Mouse (Mus musculus) megakaryocyte, embryonic 14.5 days (primary cell): ENCODE measurements around the gene Tmem258. TPM values are rescaled to one million over a fixed set of nuclear protein-coding genes. Genes with fewer than 3 reads are reported as not detected.

Experiments
- H3K27me3 ChIP-seq: replicated peaks from 2 replicates; pipeline ENCODE3; 2012; ENCODE audit warnings: inconsistent platforms
- H3K36me3 ChIP-seq: replicated peaks from 2 replicates; pipeline ENCODE3; 2012; ENCODE audit warnings: low read length, inconsistent platforms, mixed read lengths
- H3K4me1 ChIP-seq: 2 replicates; pipeline ENCODE4 v1.6.1; 2012; ENCODE audit warnings: inconsistent platforms
- H3K4me3 ChIP-seq: replicated peaks from 2 replicates; pipeline ENCODE3; 2012; ENCODE audit warnings: moderate library complexity, mild to moderate bottlenecking, inconsistent platforms
- H3K9me3 ChIP-seq: 2 replicates; pipeline ENCODE4 v1.6.1; 2012; ENCODE audit warnings: inconsistent platforms
- FLI1 ChIP-seq: IDR thresholded peaks from 2 replicates; pipeline ENCODE4 v1.6.1; 2012; ENCODE audit warnings: low read length, inconsistent platforms, mixed read lengths
- GATA1 ChIP-seq: IDR thresholded peaks from 3 replicates; pipeline ENCODE4 v1.6.1; 2012; ENCODE audit warnings: mixed read lengths, low read length, inconsistent platforms, borderline replicate concordance
- polyA plus RNA-seq: library from polyadenylated mRNA; stranded (reverse); fragments of >175 nt; gene quantifications from 2 replicates; pipeline ENCODE4 v1.2.3, GENCODE M21; 2012; ENCODE audit warnings: low replicate concordance; ENCODE audit not compliant: insufficient read depth

Tmem258 gene
- polyA plus RNA-seq, 1 experiment = 17.7 TPM

DNA sequence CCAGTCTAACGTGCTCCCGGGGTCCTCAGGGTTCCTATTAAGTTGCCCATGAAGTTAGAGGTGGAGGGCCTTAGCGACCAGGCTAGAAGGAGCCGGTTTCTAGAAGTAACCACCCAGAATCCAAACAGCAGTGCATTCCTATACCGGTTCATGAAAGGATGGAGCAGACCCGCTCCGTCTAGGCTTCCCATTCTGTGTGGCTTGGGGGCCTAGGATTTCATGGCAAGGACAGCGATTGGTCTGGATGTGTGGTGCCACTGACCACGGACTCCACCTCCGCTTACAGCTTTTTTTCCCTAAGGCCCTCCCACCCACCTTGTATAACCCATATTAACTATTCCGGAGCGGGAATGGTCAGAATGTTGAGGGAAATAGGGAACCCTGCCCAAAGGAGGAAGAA, 19.7 kb upstream of the Tmem258 start:
- no peak for TF ChIP-seq GATA1
- peaks cover 2% of the 10 kb centered on the region; the same call in 1 of the 2 replicates for H3K9me3 ChIP-seq
- no peaks in the 10 kb centered on the region for H3K27me3 ChIP-seq
- H3K36me3 ChIP-seq = peaks cover 53% of the 10 kb centered on the region
- peaks cover 76% of the 10 kb centered on the region for H3K4me1 ChIP-seq
- H3K4me3 ChIP-seq = peak overlapping the region; percentile 98

DNA sequence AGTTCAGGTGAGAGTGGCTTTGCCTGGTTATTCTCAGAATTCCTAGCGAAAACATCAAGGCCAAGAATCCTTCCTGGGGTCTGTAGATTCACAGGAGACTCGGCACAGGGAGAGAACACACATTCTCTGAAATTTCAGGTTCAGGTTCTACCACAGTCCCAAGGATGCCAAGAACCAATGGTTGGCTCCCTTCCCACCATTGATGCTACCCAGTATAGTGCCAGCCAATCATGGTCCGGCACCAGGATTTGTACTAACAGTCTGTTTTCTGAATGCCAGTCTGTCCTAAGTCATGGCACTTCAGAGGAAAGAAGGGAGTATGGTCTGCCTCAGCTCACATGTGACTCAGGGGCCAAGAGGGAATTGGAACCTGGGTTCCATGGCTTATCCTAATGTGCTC, 17.9 kb upstream of the Tmem258 start:
- peaks cover 68% of the 10 kb centered on the region for H3K36me3 ChIP-seq
- peaks cover 89% of the 10 kb centered on the region for H3K4me1 ChIP-seq
- no peaks in the 10 kb centered on the region for H3K9me3 ChIP-seq
- TF ChIP-seq GATA1 = no peak
- TF ChIP-seq FLI1 = no peak
- H3K27me3 ChIP-seq = no peaks in the 10 kb centered on the region
- no peak overlapping the region for H3K4me3 ChIP-seq

DNA sequence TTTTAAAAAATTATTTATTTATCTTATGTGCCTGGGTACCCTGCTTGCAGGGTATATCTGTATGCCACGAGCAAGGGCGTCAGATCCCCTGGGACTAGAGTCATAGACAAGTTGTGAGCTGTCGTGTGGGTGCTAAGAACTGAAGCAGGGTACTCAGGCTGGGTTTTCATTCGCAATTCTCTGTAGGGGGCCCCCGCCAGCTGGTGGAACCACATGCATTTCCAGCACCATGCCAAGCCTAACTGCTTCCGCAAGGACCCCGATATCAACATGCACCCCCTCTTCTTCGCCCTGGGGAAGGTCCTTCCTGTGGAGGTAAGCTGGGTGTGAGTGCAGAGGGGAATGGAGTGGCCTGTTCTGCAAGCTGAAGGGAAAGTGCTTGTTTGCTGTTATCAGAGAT, 17.2 kb upstream of the Tmem258 start:
- TF ChIP-seq GATA1 (no peak), FLI1 (no peak)
- Histone ChIP-seq H3K27me3 (no peaks in the 10 kb centered on the region), H3K4me3 (peak overlapping the region; percentile 46), H3K36me3 (peaks cover 75% of the 10 kb centered on the region), H3K4me1 (peaks cover 92% of the 10 kb centered on the region), H3K9me3 (no peaks in the 10 kb centered on the region)

DNA sequence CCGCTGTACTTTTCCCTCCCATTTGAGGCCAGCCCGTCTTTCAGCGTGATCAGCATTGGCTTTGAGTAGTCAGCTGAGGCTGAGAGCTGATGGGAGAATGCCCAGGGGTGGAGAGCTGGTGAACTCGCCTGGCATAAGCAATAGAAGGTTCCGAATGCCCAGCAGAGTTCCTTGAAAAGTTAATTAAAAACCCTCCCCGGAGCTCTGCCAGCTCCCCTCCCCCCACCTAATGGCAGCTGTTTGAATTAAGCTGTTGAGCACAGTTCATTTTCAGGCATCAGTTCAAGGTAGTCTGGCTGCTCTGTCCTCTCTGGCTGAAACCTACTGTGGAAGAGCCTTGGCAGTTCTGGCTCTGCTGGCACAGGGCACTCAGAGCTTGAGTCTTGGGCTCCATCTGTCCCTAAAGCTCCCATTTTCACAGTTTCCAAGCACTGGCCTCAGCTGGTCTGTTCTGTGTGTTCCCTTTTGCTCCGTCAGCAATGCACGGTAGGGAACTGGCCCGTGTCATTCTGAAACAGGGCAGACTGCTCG, 15.5 kb upstream of the Tmem258 start:
- Histone ChIP-seq H3K9me3 (no peaks in the 10 kb centered on the region), H3K36me3 (peaks cover 93% of the 10 kb centered on the region), H3K4me3 (no peak overlapping the region), H3K27me3 (no peaks in the 10 kb centered on the region), H3K4me1 (peaks cover 95% of the 10 kb centered on the region)
- no peak for TF ChIP-seq FLI1
- TF ChIP-seq GATA1 = no peak

DNA sequence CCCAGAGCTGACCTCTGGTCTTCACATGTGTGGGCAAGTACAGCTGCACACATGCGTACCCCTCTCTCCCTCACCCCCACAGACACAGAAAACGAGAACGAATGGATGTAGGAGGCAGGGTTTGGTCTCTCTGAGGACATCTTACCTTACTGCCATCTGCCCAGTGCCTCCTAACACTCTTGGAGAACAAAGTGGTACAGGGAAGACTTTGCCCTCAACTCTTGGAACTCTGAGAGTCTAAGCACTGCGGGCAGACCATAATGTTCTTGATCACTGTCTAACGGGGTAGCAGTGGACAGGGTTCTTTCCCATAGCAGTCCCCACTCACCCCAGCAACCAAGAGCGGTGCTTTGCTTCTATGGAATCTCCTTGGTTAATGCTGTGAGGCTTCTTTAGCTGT, 14.8 kb upstream of the Tmem258 start:
- peaks cover 92% of the 10 kb centered on the region for H3K4me1 ChIP-seq
- no peak overlapping the region for H3K4me3 ChIP-seq
- H3K9me3 ChIP-seq = no peaks in the 10 kb centered on the region
- no peak for TF ChIP-seq FLI1
- no peak for TF ChIP-seq GATA1
- H3K36me3 ChIP-seq = peaks cover 99% of the 10 kb centered on the region
- H3K27me3 ChIP-seq = no peaks in the 10 kb centered on the region

DNA sequence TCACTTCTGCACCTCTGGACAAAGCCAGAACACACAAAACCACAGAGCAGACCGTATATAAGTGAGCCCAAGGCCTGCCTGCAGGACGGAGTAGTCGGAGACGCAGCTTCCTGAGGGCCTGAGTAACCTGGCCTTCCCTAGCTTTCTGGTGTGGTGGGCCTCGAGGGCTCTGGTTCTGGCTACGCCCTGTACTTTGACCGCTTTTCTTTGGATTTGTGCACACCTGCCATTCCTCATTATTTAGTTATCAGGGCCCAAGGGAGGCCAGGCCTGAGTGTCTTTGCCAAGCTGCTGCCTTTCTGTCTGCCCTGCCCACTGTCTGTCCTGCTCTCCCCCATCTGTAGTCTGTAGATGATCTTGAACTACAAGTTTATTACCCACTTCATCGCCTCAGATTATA, 13.9 kb upstream of the Tmem258 start:
- Histone ChIP-seq H3K4me3 (no peak overlapping the region), H3K9me3 (no peaks in the 10 kb centered on the region), H3K27me3 (no peaks in the 10 kb centered on the region), H3K36me3 (peaks cover 100% of the 10 kb centered on the region), H3K4me1 (peaks cover 90% of the 10 kb centered on the region)
- TF ChIP-seq GATA1 (no peak), FLI1 (no peak)

DNA sequence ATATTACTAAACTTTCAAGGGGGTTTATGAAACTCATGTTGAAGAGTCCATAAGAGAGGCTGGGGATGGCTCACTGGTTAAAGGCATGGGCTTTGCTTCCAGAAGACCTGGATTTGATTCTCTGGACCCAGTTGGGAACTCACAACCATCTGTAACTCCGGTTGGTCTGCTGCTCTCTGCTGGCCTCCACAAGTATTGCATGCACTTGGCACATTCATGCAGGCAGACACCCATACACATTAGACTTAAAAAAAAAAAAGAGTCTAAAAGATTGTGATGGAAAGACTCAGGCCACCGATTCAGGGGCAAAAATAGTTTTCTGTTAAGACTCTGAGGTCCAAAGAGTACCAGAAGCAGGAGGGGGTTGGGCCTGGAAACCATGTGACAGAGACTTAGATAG, 13.0 kb upstream of the Tmem258 start:
- no peak for TF ChIP-seq GATA1
- no peak for TF ChIP-seq FLI1
- Histone ChIP-seq H3K4me3 (no peak overlapping the region), H3K4me1 (peaks cover 81% of the 10 kb centered on the region), H3K36me3 (peaks cover 100% of the 10 kb centered on the region), H3K9me3 (no peaks in the 10 kb centered on the region), H3K27me3 (no peaks in the 10 kb centered on the region)

DNA sequence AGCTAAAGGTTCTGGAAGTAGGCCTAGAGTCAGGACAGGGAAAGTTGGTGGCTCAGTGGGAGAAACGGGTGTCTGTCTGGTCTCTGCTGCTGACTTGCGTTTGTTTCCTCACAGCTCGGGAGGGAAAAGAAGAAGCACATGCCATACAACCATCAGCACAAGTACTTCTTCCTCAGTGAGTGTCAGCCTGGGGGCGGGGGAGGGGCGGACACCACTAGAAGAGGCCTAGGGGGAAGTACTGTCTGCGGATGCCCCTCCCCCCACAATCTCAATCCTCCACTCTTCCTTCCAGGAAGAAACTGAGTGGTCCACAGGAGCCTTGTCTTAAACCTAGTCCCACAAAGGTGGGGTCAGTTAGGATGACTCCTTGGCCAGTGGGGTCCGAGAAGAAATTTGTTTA, 12.5 kb upstream of the Tmem258 start:
- Histone ChIP-seq H3K9me3 (no peaks in the 10 kb centered on the region), H3K27me3 (no peaks in the 10 kb centered on the region), H3K4me3 (no peak overlapping the region), H3K4me1 (peaks cover 79% of the 10 kb centered on the region), H3K36me3 (peaks cover 100% of the 10 kb centered on the region)
- TF ChIP-seq FLI1 (no peak), GATA1 (no peak)

DNA sequence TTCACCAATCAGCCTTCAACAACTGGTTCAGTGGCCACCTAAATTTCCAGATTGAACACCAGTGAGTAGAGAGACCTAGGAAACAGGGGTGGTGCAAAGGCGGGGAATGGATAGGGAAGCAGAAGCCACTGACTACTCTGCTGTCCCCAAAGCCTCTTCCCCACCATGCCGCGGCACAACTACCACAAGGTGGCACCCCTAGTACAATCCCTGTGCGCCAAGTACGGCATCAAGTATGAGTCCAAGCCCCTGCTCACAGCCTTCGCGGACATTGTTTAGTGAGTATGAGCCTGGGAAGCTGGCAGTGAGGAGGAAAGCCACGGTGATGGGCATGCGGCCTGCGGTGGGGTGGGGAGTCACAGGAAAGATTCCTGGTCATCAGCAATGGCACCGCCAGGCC, 9.5 kb upstream of the Tmem258 start:
- no peaks in the 10 kb centered on the region for H3K9me3 ChIP-seq
- no peaks in the 10 kb centered on the region for H3K27me3 ChIP-seq
- TF ChIP-seq GATA1 = no peak
- TF ChIP-seq FLI1 = no peak
- H3K4me3 ChIP-seq = no peak overlapping the region
- peaks cover 62% of the 10 kb centered on the region for H3K4me1 ChIP-seq
- peaks cover 90% of the 10 kb centered on the region for H3K36me3 ChIP-seq

DNA sequence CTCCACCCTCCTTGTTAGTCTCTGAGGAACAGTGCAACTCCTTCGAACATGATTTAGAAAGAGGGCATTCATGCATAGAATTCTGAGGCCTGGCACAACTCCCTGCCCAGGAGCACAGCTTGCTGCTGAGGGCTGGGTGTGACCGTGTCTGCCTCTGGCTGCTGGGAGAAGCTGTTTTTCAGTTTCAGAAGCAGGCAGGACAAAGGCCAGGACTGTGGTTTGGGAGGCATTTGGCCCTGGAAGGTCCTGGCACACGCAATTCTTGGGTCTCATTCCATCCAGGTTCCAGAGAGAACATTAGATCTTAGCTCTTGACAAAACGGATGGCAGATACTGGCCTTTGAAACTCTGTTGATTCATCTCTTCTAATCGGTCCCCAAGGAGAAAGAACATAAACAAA, 8.6 kb upstream of the Tmem258 start:
- Histone ChIP-seq H3K36me3 (peaks cover 90% of the 10 kb centered on the region), H3K27me3 (no peaks in the 10 kb centered on the region), H3K4me3 (no peak overlapping the region), H3K9me3 (no peaks in the 10 kb centered on the region), H3K4me1 (peaks cover 56% of the 10 kb centered on the region)
- TF ChIP-seq FLI1 (no peak), GATA1 (no peak)

DNA sequence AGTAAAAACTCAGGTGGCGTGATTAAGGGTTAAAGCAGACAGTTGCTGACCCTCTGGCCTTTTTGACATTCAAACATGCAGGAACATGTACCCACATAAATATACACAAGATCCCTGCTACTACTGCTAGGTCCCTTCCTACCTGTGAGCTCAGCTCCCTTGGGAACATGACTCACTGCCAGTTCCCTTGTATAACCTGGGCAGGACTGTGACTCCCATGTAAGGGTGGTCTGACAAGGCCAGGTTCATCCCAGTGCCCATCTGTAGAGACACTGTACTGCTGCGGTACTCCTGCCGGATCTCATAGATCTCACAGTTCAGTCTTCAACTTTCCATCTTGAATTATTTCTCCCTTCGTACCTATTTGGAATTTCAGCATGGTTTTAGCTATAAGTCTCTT, 6.7 kb upstream of the Tmem258 start:
- TF ChIP-seq FLI1 = no peak
- no peak for TF ChIP-seq GATA1
- Histone ChIP-seq H3K4me3 (no peak overlapping the region), H3K27me3 (no peaks in the 10 kb centered on the region), H3K36me3 (peaks cover 86% of the 10 kb centered on the region), H3K4me1 (peaks cover 54% of the 10 kb centered on the region), H3K9me3 (no peaks in the 10 kb centered on the region)
